Mouse (Mus musculus) limb, embryonic 14.5 days (tissue): ENCODE data around the gene Ppard. TPM values are rescaled to one million over a fixed set of nuclear protein-coding genes. Genes with fewer than 3 reads are reported as not detected.

ENCODE experiments used
- ATAC-seq: fragments of 200-750 bp; cut with Nextera tagmentation; 2 replicates; pipeline ENCODE4 v1.8.0; 2017; ENCODE audit warnings: low read depth, moderate number of reproducible peaks, moderate TSS enrichment; ENCODE audit not compliant: low FRiP score
- DNase-seq: peaks from one replicate; pipeline ENCODE4 v3.0.0-alpha.2; 2015; ENCODE audit warnings: low spot score
- H3K27ac ChIP-seq: fragments of 300-500 bp; sonication (generic); replicated peaks from 2 replicates; pipeline ENCODE4 v1.5.1; 2014; ENCODE audit warnings: low read depth, mild to moderate bottlenecking, low read length, moderate library complexity, mixed read lengths
- H3K27me3 ChIP-seq: fragments of 300-500 bp; sonication (generic); 2 replicates; pipeline ENCODE4 v1.6.1; 2014; ENCODE audit warnings: low read length, mixed read lengths; ENCODE audit not compliant: control insufficient read depth, insufficient read depth
- H3K36me3 ChIP-seq: fragments of 300-500 bp; sonication (generic); 2 replicates; pipeline ENCODE4 v1.6.1; 2014; ENCODE audit warnings: mild to moderate bottlenecking, low read length, moderate library complexity, mixed read lengths; ENCODE audit not compliant: control insufficient read depth, insufficient read depth
- H3K4me1 ChIP-seq: fragments of 300-500 bp; sonication (generic); 2 replicates; pipeline ENCODE4 v1.6.1; 2014; ENCODE audit warnings: antibody characterized with exemption, low read length, mixed read lengths; ENCODE audit not compliant: control insufficient read depth, insufficient read depth
- H3K4me2 ChIP-seq: fragments of 300-500 bp; sonication (generic); replicated peaks from 2 replicates; pipeline ENCODE4 v1.6.1; 2014; ENCODE audit warnings: low read depth, mild to moderate bottlenecking, low read length, moderate library complexity; ENCODE audit not compliant: severe bottlenecking
- H3K4me3 ChIP-seq: fragments of 300-500 bp; sonication (generic); replicated peaks from 2 replicates; pipeline ENCODE4 v1.5.1; 2014; ENCODE audit warnings: low read length
- H3K9ac ChIP-seq: fragments of 300-500 bp; sonication (generic); 2 replicates; pipeline ENCODE4 v1.6.1; 2014; ENCODE audit warnings: mild to moderate bottlenecking, low read depth, low read length, moderate library complexity; ENCODE audit not compliant: severe bottlenecking
- H3K9me3 ChIP-seq: fragments of 300-500 bp; sonication (generic); 2 replicates; pipeline ENCODE4 v1.6.1; 2016; ENCODE audit warnings: low read length; ENCODE audit not compliant: control insufficient read depth
- POLR2A ChIP-seq: fragments of 200-500 bp; IDR thresholded peaks from 2 replicates; pipeline ENCODE4 v1.8.0; 2012; ENCODE audit warnings: inconsistent platforms, mild to moderate bottlenecking, moderate library complexity, borderline replicate concordance; ENCODE audit not compliant: insufficient read depth, insufficient read length; ENCODE audit errors: extremely low read depth
- WGBS: fragments of 180-500 bp; shearing (Covaris S2); extraction: QIAGEN DNeasy Blood & Tissue Kit; methylation state at CpG from one replicate; pipeline ENCODE4 v1.1.7; 2014; 5-methylcytosine and 5-hydroxymethylcytosine counted together
- polyA plus RNA-seq, 2 experiments: library from polyadenylated mRNA; depleted of rRNA in 1 of 2; stranded (reverse) in 1 of 2; unstranded in 1 of 2; fragments of >200 nt; fragmentation: Nextera tagmentation in 1 of 2; extraction: Ambion mirVana in 1 of 2; gene quantifications; 2 replicates each; pipeline versions ENCODE4 v1.2.1 to v1.2.3; 2012 to 2014

The Ppard gene
- polyA plus RNA-seq, 2 experiments = 3.7 to 29.2 TPM

- H3K4me3 ChIP-seq = peak overlapping the region; percentile 74
- ATAC-seq (peak; percentile 7; the same call in 1 of the 2 replicates), DNase-seq (no peak)
- TF ChIP-seq POLR2A = no peak
- H3K4me1 ChIP-seq = peaks cover 11% of the 10 kb centered on the region; the same call in 1 of the 2 replicates
- H3K27me3 ChIP-seq = no peaks in the 10 kb centered on the region
- no peaks in the 10 kb centered on the region for H3K9me3 ChIP-seq
- H3K9ac ChIP-seq = peak overlapping the region; percentile 80
- peak overlapping the region; percentile 81 for H3K27ac ChIP-seq
- H3K4me2 ChIP-seq = peak overlapping the region; percentile 61
- H3K36me3 ChIP-seq = peaks cover 32% of the 10 kb centered on the region
- WGBS = 3% methylated on average over 10 of the region's 11 CpGs
These were observed 81.4 kb downstream of the Ppard start for GRCm38 (mm10) chr17:28313880-28314225.

- H3K27me3 ChIP-seq = no peaks in the 10 kb centered on the region
- DNase-seq (no peak), ATAC-seq (no peak)
- no peak overlapping the region for H3K4me2 ChIP-seq
- no peaks in the 10 kb centered on the region for H3K9me3 ChIP-seq
- 0 out of 2 replicates have a peak overlapping the region, but pooled peaks have one; percentile 8 for H3K9ac ChIP-seq
- H3K36me3 ChIP-seq = peaks cover 49% of the 10 kb centered on the region
- peaks cover 11% of the 10 kb centered on the region; the same call in 1 of the 2 replicates for H3K4me1 ChIP-seq
- 88% methylated on average over 20 of the region's 20 CpGs for WGBS
- no peak overlapping the region for H3K4me3 ChIP-seq
- H3K27ac ChIP-seq = no peak overlapping the region
- no peak for TF ChIP-seq POLR2A
These were observed 83.2 kb downstream of the Ppard start for GRCm38 (mm10) chr17:28315611-28316160.

- H3K9ac ChIP-seq = 0 out of 2 replicates have a peak overlapping the region, but pooled peaks have one; percentile 8
- H3K4me2 ChIP-seq = no peak overlapping the region
- peaks cover 53% of the 10 kb centered on the region for H3K36me3 ChIP-seq
- DNase-seq (no peak), ATAC-seq (no peak)
- no peaks in the 10 kb centered on the region for H3K27me3 ChIP-seq
- peaks cover 11% of the 10 kb centered on the region; the same call in 1 of the 2 replicates for H3K4me1 ChIP-seq
- H3K4me3 ChIP-seq = no peak overlapping the region
- H3K9me3 ChIP-seq = no peaks in the 10 kb centered on the region
- WGBS = 87% methylated on average over 9 of the region's 9 CpGs
- no peak for TF ChIP-seq POLR2A
- H3K27ac ChIP-seq = no peak overlapping the region
These were observed 84.0 kb downstream of the Ppard start for GRCm38 (mm10) chr17:28316476-28316875.

GRCm38 (mm10) chr17:28317091-28317490, 84.6 kb downstream of the Ppard start:
- no peaks in the 10 kb centered on the region for H3K9me3 ChIP-seq
- no peak overlapping the region for H3K27ac ChIP-seq
- H3K4me3 ChIP-seq = no peak overlapping the region
- ATAC-seq (no peak), DNase-seq (no peak)
- H3K27me3 ChIP-seq = no peaks in the 10 kb centered on the region
- H3K4me2 ChIP-seq = no peak overlapping the region
- H3K4me1 ChIP-seq = peaks cover 11% of the 10 kb centered on the region; the same call in 1 of the 2 replicates
- 58% methylated on average over 8 of the region's 8 CpGs for WGBS
- no peak overlapping the region for H3K9ac ChIP-seq
- peaks cover 58% of the 10 kb centered on the region for H3K36me3 ChIP-seq
- TF ChIP-seq POLR2A = no peak

- Histone ChIP-seq H3K27me3 (no peaks in the 10 kb centered on the region), H3K36me3 (peaks cover 64% of the 10 kb centered on the region), H3K9me3 (no peaks in the 10 kb centered on the region), H3K4me3 (no peak overlapping the region), H3K9ac (no peak overlapping the region), H3K27ac (no peak overlapping the region), H3K4me1 (peaks cover 11% of the 10 kb centered on the region; the same call in 1 of the 2 replicates), H3K4me2 (no peak overlapping the region)
- TF ChIP-seq POLR2A = no peak
- 88% methylated on average over 9 of the region's 9 CpGs for WGBS
- no peak for ATAC-seq
- DNase-seq = no peak
These were observed 85.2 kb downstream of the Ppard start for GRCm38 (mm10) chr17:28317725-28318124.
